Mouse (Mus musculus) midbrain, embryonic 12.5 days (tissue): ENCODE data around the gene Gm49340. TPM values are rescaled to one million over a fixed set of nuclear protein-coding genes. Genes with fewer than 3 reads are reported as not detected.
A peak's percentile ranks its signal among the peaks of the same experiment; 100 is the strongest.
"Not testable (repeated sequence)": the region's sequence is repeated elsewhere in the genome, so short reads cannot be mapped to it uniquely, and the experiment has no call there.

Source experiments
- ATAC-seq: fragments of 200-750 bp; cut with Nextera tagmentation; 2 replicates; pipeline ENCODE4 v1.8.0; 2017; ENCODE audit warnings: low read depth, moderate TSS enrichment, moderate library complexity; ENCODE audit not compliant: low FRiP score
- H3K27ac ChIP-seq: fragments of 300-500 bp; sonication (generic); replicated peaks from 2 replicates; pipeline ENCODE4 v1.5.1; 2016; ENCODE audit warnings: mild to moderate bottlenecking
- H3K27me3 ChIP-seq: fragments of 300-500 bp; sonication (generic); 2 replicates; pipeline ENCODE4 v1.6.1; 2016; ENCODE audit warnings: mild to moderate bottlenecking
- H3K36me3 ChIP-seq: fragments of 300-500 bp; sonication (generic); 2 replicates; pipeline ENCODE4 v1.6.1; 2016
- H3K4me1 ChIP-seq: fragments of 300-500 bp; sonication (generic); 2 replicates; pipeline ENCODE4 v1.6.1; 2016
- H3K4me2 ChIP-seq: fragments of 300-500 bp; sonication (generic); replicated peaks from 2 replicates; pipeline ENCODE4 v1.6.1; 2016; ENCODE audit warnings: mild to moderate bottlenecking, moderate library complexity
- H3K4me3 ChIP-seq: fragments of 300-500 bp; sonication (generic); 2 replicates; pipeline ENCODE4 v1.5.1; 2016; ENCODE audit warnings: mild to moderate bottlenecking
- H3K9ac ChIP-seq: fragments of 300-500 bp; sonication (generic); replicated peaks from 2 replicates; pipeline ENCODE4 v1.6.1; 2016; ENCODE audit warnings: mild to moderate bottlenecking, moderate library complexity
- H3K9me3 ChIP-seq: fragments of 300-500 bp; sonication (generic); 2 replicates; pipeline ENCODE4 v1.6.1; 2016; ENCODE audit warnings: mild to moderate bottlenecking
- whole genome bisulfite sequencing: fragments of 180-500 bp; shearing (Covaris S2); methylation state at CpG from one replicate; pipeline ENCODE4 v1.1.7; 2016; 5-methylcytosine and 5-hydroxymethylcytosine counted together
- polyA plus RNA-seq: library from polyadenylated mRNA; unstranded; fragments of >200 nt; fragmentation: Nextera tagmentation; extraction: Ambion mirVana; gene quantifications from 2 replicates; pipeline ENCODE4 v1.2.1, GENCODE M21; 2016

The Gm49340 gene
- not detected in 2 replicates for polyA plus RNA-seq

DNA sequence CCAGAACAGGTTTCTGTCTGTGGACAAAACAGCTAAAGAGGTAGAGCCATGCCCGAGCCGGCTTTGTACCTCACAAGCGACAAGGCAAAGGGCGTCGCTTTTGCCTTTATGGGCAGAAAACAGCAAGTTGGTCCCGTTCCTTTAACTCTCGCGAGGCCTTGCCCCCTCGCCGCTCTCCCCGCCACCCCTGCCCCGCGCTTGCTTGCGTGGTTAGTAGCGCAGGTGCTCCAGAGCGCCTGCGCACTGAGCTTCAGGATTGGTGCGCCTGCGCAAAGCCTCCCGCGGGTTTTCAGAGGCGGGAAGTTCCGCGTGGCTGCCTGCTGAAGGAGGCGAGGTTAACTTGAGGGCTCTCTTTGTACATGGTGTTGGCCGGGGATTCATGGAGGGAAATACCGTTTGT, at the start of gene Gm49340, which contains the start of the genes Aspa and Spata22:
Gm49340 (plus strand) TSS at position 300 of the 400 bp plus-strand sequence.
Aspa (minus strand) TSS at position 155 of the 400 bp plus-strand sequence.
Spata22 (plus strand) TSS at position 300 of the 400 bp plus-strand sequence.
- no peak within 1 kb of the TSS for H3K4me2 ChIP-seq
- WGBS, result 82% methylated on average over 27 of the region's 27 CpGs
- H3K36me3 ChIP-seq, result no peaks in the 10 kb centered on the region
- no peak within 1 kb of the TSS for H3K4me3 ChIP-seq
- no peak within 1 kb of the TSS for H3K27ac ChIP-seq
- no peak within 1 kb of the TSS for H3K9ac ChIP-seq
- H3K27me3 ChIP-seq, result no peaks in the 10 kb centered on the region
- no peak for ATAC-seq
- no peaks in the 10 kb centered on the region; the same call in 1 of the 2 replicates for H3K9me3 ChIP-seq
- no peaks in the 10 kb centered on the region for H3K4me1 ChIP-seq

DNA sequence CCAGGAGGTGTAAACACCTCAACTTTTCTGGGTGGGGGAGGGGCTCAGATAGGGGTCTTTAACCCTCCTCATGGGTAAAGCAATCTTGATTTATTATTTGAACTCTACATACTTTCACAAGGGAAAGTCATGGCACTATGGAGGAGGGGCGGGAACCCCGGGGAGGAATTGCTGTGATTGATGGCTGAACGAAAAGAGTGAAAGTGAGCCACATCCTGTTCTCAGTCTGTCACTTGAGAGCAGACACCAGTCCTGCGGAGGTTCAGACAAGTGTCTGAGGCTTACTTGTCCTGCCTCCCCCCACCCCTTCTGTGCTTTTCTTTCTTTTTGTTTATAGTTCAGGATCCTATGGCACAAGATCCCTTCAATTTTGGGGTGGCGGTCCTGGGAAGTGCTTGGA, 48.8 kb upstream of the Gm49340 start:
- Histone ChIP-seq H3K27ac (no peak overlapping the region), H3K9ac (no peak overlapping the region), H3K27me3 (no peaks in the 10 kb centered on the region), H3K9me3 (no peaks in the 10 kb centered on the region), H3K36me3 (no peaks in the 10 kb centered on the region), H3K4me3 (no peak overlapping the region), H3K4me2 (no peak overlapping the region), H3K4me1 (0 out of 2 replicates have a peak, but pooled peaks cover 4% of the 10 kb centered on the region)
- 83% methylated on average over 5 of the region's 5 CpGs for WGBS
- ATAC-seq, result no peak

DNA sequence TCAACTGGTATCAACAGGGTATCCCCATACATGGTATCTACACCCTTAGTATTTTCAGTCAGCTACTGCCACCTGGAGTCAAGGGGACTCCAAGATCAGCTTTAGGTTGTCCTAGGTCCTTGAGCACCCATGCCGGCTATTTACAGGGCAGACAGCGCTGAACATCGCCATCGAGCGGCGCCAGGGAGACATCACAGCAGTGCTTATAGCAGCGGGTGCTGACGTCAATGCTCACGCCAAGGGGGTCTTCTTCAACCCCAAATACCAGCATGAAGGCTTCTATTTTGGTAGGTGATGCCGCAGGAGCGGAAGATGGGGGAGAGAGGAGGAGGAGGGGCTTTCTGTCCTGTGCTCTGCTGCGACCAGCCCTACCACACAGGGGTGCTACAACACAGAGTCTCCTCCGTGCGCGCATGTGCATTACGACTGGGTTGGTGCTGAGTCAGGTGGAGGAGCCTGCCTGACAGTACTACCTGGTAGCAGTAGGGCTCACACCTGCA, 48.0 kb upstream of the Gm49340 start:
- 0 out of 2 replicates have a peak, but pooled peaks cover 4% of the 10 kb centered on the region for H3K4me1 ChIP-seq
- peak overlapping the region; percentile 35 for H3K4me3 ChIP-seq
- H3K9ac ChIP-seq, result no peak overlapping the region; the same call in 1 of the 2 replicates
- no peaks in the 10 kb centered on the region for H3K27me3 ChIP-seq
- H3K9me3 ChIP-seq, result no peaks in the 10 kb centered on the region
- peak overlapping the region; percentile 51 for H3K4me2 ChIP-seq
- WGBS, result 4% methylated on average over 16 of the region's 16 CpGs
- no peak overlapping the region for H3K27ac ChIP-seq
- H3K36me3 ChIP-seq, result no peaks in the 10 kb centered on the region
- peak; percentile 75 for ATAC-seq

DNA sequence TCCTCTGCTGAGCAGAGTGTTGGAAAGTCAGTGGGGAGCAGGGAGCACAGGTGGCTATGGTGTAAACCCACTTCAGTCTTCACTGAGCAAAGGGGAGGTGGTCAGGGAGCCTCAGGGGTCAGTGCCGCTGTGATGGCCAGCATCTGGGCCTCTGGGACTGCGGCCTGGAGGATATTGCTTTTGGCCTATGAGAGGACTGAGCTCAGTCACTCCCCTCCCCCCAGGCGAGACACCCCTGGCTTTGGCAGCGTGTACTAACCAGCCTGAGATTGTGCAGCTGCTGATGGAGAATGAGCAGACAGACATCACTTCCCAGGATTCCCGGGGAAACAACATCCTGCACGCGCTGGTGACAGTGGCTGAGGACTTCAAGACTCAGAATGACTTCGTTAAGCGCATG, 46.2 kb upstream of the Gm49340 start:
- Histone ChIP-seq H3K4me3 (no peak overlapping the region), H3K36me3 (no peaks in the 10 kb centered on the region), H3K27me3 (no peaks in the 10 kb centered on the region), H3K9ac (no peak overlapping the region), H3K27ac (no peak overlapping the region), H3K4me2 (no peak overlapping the region), H3K4me1 (0 out of 2 replicates have a peak, but pooled peaks cover 4% of the 10 kb centered on the region), H3K9me3 (no peaks in the 10 kb centered on the region)
- no peak for ATAC-seq
- 78% methylated on average over 9 of the region's 9 CpGs for WGBS

DNA sequence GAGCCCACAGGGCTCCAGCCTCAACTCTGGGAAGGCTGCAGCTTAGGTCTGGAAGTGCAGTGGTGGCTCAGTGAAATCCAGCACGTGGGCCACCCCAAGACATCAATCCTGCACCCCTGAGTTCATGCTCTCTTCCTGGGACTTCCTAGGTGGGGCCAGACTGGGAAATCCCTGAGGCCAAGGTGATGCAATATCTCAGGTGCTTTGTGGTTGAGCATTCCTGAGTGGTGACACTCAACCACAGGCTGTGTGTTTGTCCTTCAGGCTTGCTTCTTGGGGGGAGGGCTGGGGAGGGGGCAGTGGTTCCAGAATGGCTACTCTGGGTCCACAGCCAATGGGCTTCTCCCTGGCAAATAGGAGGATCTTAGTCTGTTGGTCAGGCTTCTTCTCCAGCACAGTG, 45.6 kb upstream of the Gm49340 start:
- Histone ChIP-seq H3K27me3 (no peaks in the 10 kb centered on the region), H3K36me3 (no peaks in the 10 kb centered on the region), H3K9ac (no peak overlapping the region), H3K4me3 (no peak overlapping the region), H3K4me2 (no peak overlapping the region), H3K4me1 (0 out of 2 replicates have a peak, but pooled peaks cover 4% of the 10 kb centered on the region), H3K27ac (no peak overlapping the region), H3K9me3 (no peaks in the 10 kb centered on the region)
- no peak for ATAC-seq
- 53% methylated on average over 1 of the region's 1 CpGs for WGBS

DNA sequence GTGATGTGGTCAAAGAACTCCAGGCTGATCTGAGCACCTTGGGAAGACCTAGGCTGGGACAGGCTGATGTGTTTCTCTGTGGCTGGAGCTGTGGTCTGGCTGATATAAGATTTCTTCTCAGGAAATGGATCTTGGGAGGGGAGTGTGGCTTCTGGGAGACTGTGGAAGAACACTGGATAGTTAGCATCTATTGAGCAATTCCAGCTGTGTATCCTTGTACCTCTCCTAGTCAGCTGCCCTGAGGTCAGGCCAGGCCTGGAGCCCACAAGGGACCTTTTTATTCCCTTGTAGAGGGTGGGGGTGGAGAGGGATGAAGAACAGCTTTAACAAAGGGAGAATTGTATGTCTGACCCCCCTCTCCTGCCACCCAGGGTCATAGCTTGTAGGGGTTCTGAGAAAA, 45.2 kb upstream of the Gm49340 start:
- no peak overlapping the region for H3K27ac ChIP-seq

DNA sequence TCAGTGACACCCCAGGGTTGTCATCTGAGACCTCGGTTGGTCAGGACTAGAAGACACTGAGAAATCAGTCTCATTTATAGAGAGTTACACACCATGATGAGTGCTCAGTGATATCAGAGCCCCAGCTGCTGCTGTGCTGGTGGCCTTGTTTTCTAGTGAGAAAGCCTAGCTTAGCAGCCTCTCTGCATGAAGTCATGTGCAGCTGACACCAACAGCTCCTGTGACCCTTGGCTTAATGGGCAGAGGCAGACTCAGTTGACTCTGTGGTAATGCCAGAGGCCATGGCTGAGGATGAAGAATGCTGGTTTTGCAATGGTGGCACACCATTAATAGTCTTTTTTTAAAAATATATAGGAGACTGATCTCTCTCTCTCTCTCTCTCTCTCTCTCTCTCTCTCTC, 39.9 kb upstream of the Gm49340 start:
- no peak overlapping the region for H3K4me3 ChIP-seq
- no peaks in the 10 kb centered on the region for H3K36me3 ChIP-seq
- H3K27ac ChIP-seq, result no peak overlapping the region
- no peaks in the 10 kb centered on the region for H3K4me1 ChIP-seq
- ATAC-seq, result no peak
- H3K9ac ChIP-seq, result no peak overlapping the region
- no peaks in the 10 kb centered on the region for H3K27me3 ChIP-seq
- 86% methylated on average over 1 of the region's 1 CpGs for WGBS
- H3K4me2 ChIP-seq, result no peak overlapping the region
- H3K9me3 ChIP-seq, result no peaks in the 10 kb centered on the region

More for the DNA sequence above, 45.2 kb upstream of the Gm49340 start:
- Histone ChIP-seq H3K27me3 (no peaks in the 10 kb centered on the region), H3K9ac (no peak overlapping the region), H3K36me3 (no peaks in the 10 kb centered on the region), H3K4me1 (0 out of 2 replicates have a peak, but pooled peaks cover 4% of the 10 kb centered on the region), H3K9me3 (no peaks in the 10 kb centered on the region), H3K4me3 (no peak overlapping the region), H3K4me2 (no peak overlapping the region)
- ATAC-seq, result no peak

DNA sequence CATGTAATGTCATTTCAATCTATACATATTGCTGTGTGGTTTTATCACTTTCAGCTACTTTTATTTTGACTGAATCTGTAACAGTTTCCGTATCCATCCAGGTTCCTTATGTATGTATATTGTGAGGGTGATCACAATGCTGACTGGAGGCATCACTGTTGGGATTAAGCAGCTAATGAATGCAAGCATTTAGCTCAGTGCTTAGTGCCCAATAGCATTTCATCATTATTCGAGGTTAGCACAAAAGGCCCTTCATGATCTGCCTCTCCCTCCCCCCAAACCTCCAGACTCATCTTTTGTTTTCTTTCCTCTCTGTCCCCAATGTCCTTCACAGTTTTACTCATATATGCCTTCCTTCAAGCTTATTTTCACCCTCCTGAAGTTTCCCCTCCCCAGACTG, 26.4 kb upstream of the Gm49340 start:
- no peak overlapping the region for H3K9ac ChIP-seq
- H3K9me3 ChIP-seq, result no peaks in the 10 kb centered on the region
- H3K4me1 ChIP-seq, result peaks cover 6% of the 10 kb centered on the region; the same call in 1 of the 2 replicates
- no peak overlapping the region for H3K27ac ChIP-seq
- H3K27me3 ChIP-seq, result no peaks in the 10 kb centered on the region
- 24% methylated on average over 2 of the region's 2 CpGs for WGBS
- ATAC-seq, result peak; percentile 38
- H3K4me3 ChIP-seq, result no peak overlapping the region
- no peak overlapping the region for H3K4me2 ChIP-seq
- H3K36me3 ChIP-seq, result no peaks in the 10 kb centered on the region

DNA sequence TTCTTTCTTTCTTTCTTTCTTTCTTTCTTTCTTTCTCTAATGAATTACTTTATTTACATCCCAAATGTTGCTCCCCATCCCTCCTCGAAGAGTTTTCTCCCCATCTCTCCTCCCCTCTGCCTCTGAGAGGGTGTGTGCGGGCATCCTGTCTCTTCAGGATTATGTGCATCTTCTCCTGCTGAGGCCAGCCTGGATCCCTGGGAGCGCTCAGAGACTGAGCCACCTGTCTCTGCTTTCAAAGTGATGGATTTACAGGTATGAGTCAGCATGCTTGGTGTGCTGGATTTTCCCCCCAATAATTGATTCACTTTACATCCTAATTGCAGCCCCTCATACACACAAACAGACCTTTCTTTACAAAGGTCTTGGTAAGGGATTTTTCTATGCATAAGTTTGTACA, 13.6 kb upstream of the Gm49340 start:
- Histone ChIP-seq H3K27me3 (no peaks in the 10 kb centered on the region), H3K9ac (no peak overlapping the region), H3K4me3 (no peak overlapping the region), H3K36me3 (no peaks in the 10 kb centered on the region), H3K4me1 (no peaks in the 10 kb centered on the region), H3K9me3 (no peaks in the 10 kb centered on the region), H3K27ac (no peak overlapping the region), H3K4me2 (no peak overlapping the region)
- ATAC-seq, result no peak
- 42% methylated on average over 3 of the region's 3 CpGs for WGBS

DNA sequence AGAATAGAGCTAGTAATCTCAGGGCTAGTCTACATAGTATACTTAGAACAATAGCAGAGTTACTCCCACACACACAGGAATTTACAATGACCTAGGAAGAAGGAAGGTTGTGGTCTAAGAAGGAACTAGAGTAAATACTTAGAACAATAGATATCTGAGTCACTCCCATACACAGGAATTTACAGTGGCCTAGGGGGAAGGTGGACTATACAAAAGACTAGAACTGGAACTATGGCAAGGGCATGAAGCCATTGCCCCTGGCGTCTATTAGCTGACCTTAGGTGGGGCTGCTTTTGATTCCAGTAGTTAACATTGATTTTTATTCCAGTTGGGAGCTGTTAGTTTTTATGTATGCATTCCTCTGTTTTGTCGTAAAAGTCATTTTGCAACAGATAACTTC, 11.0 kb upstream of the Gm49340 start:
- not testable (repeated sequence) for H3K4me3 ChIP-seq, H3K9ac ChIP-seq, H3K4me2 ChIP-seq, H3K27me3 ChIP-seq, H3K27ac ChIP-seq, H3K9me3 ChIP-seq, H3K36me3 ChIP-seq, H3K4me1 ChIP-seq, ATAC-seq
- 87% methylated on average over 2 of the region's 2 CpGs for WGBS

DNA sequence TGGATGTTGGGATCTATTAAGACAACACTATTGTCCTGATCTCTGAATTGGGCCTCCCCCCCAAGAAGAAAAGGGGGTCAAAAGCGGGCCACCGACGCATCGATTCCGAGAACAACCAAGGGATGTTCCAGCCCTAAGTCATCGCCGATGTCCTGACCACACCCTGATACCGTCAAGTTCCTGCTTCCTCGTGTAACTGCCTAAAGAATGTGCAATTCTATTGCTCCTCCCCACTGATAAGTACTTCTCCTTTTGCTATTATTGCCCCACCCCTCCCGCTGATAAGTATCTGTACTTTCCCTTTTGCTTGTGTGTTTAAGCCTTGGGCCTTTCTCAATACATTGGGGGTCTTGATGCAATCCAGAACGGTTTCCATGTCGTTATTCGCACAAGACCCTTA, 8.5 kb upstream of the Gm49340 start:
- not testable (repeated sequence) for H3K36me3 ChIP-seq, H3K9me3 ChIP-seq, H3K4me2 ChIP-seq, H3K4me1 ChIP-seq, H3K27ac ChIP-seq, H3K27me3 ChIP-seq, H3K4me3 ChIP-seq, ATAC-seq, H3K9ac ChIP-seq
- 94% methylated on average over 13 of the region's 13 CpGs for WGBS

DNA sequence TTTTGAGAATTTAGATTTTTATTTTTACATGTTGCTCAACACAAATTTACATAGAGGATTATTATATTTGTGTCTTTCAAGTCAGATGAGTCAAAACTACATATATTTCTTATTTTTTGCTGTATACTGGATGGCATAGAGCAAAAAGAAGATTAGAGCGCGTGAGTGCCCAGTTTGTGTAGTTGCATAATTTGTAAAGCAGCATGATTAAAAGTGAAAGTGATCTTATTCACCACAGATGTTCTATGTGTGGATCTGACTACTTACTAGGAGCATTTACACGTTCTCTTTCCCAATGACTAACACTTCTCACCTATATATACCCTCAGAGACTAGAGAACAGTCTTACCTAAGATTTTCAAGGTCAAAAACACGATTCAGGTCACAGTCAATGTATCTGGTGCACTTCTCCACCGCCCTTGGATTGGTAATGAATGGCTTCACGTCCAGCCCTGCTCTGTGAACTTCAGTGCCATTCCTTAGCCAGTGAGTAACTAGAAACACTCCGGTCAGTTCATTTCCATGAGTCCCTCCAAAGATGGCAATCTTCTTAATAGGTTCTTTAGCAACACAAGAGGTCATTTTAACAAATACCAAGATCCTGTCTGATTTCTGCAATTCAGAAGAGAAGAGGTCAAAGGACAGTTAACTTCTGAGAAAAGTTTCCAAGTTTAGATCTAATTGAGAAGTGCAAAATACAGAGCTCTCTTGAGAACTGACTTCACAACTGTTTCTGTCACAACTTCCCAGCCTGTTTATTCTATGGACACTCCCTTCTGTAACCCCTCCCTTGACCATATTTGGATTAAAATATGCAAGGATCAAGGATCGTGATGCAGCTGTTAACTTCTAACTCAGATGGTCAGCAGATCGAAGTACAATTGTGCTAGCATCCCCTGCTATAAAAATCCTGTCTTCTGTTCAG, 5.4 kb upstream of the Gm49340 start:
- WGBS, result 75% methylated on average over 9 of the region's 9 CpGs
- Histone ChIP-seq H3K9ac (no peak overlapping the region), H3K4me2 (no peak overlapping the region), H3K36me3 (no peaks in the 10 kb centered on the region), H3K4me3 (no peak overlapping the region), H3K9me3 (no peaks in the 10 kb centered on the region), H3K27ac (no peak overlapping the region), H3K27me3 (no peaks in the 10 kb centered on the region), H3K4me1 (no peaks in the 10 kb centered on the region)
- ATAC-seq, result no peak
